ENCODE assay signal across 10 mouse cellular contexts in the genomic region with DNA sequence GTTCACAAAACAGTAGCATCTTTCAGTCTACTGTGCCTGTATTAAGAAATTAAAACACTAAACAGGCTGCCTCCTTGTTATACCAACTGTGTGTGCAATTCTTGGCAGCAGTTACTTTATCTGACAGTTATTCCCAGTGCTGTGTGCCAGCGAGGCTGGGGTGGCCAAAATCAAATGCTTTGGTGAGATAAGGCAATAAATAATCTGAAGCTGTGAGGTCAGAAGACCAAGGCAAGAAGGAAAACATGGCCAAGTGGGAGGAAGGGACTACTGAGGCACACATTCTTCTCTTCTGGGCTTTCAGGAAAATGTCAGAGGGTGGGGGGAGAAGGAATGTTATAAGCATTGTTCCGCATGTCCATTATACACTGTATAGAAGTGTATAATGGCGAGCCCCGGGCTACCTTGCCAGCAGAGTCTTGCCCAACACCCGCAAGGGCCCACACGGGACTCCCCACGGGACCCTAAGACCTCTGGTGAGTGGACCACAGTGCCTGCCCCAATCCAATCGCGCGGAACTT. TPM values are rescaled to one million over a fixed set of nuclear protein-coding genes. Genes with fewer than 3 reads are reported as not detected.
DNase-seq lines count a peak whose midpoint lies in the region; ATAC-seq and TF ChIP-seq lines count a peak whose summit lies in the region.
"Had no signal": no experiment of that assay in that cellular context is flagged by ENCODE, and none has a peak within 500 bp of the region (broad histone marks: within the 10 kb centered on the region; RNA-seq: fewer than 3 reads in every experiment).

No protein-coding gene starts in this region.

- H3K27ac ChIP-seq in layer of hippocampus, adult 2 months: peak overlapping the region; percentile 3; the same call in 1 of the 2 replicates
- H3K27ac ChIP-seq in forebrain, embryonic 16.5 days (ENCODE audit: low read length): peak overlapping the region; percentile 23; the same call in 1 of the 2 replicates

- H3K9ac ChIP-seq in forebrain, embryonic 16.5 days (replicated peaks; ENCODE audit: low read depth, low read length): no peak overlapping the region
- H3K9ac ChIP-seq: liver, postnatal 0 days had no signal

- no peak overlapping the region for H3K4me2 ChIP-seq in forebrain, embryonic 16.5 days (ENCODE audit: low read length)

- DNase-seq in adrenal gland, postnatal 10 days: peak; percentile 58
- DNase-seq in adrenal gland, postnatal 4 days (ENCODE audit: low spot score in 2 of 2): no peak
- no peak for DNase-seq in layer of hippocampus, adult 2 months (ENCODE audit: low spot score in 2 of 2)
- no peak for DNase-seq in layer of hippocampus, adult 18-20 months (ENCODE audit: low spot score in 2 of 2)
- peak; percentile 34 for DNase-seq in kidney, postnatal 14 days
- no peak for DNase-seq in thymus, postnatal 36 days
- no peak for DNase-seq in gastrocnemius, postnatal 25 days
- DNase-seq: liver, postnatal 0 days; thymus, postnatal 14 days had no signal

- 71% methylated on average over 5 of the region's 10 CpGs for WGBS in forebrain, embryonic 16.5 days

- H3K4me3 ChIP-seq in layer of hippocampus, adult 2 months: no peak overlapping the region
- H3K4me3 ChIP-seq in forebrain, embryonic 16.5 days (replicated peaks; ENCODE audit: low read length): no peak overlapping the region

- no peaks in the 10 kb centered on the region for H3K27me3 ChIP-seq in forebrain, embryonic 16.5 days (replicated peaks; ENCODE audit: control insufficient read depth, insufficient read depth, low read length)

- peaks cover 9% of the 10 kb centered on the region for H3K4me1 ChIP-seq in forebrain, embryonic 16.5 days (replicated peaks; ENCODE audit: control insufficient read depth, insufficient read depth, low read length)

- no peaks in the 10 kb centered on the region for H3K9me3 ChIP-seq in forebrain, embryonic 16.5 days (ENCODE audit: control insufficient read depth, low read length)

- TF ChIP-seq CTCF in layer of hippocampus, adult 2 months (conservative IDR thresholded peaks at IDR 0.05): no peak

- no peaks in the 10 kb centered on the region for H3K36me3 ChIP-seq in forebrain, embryonic 16.5 days (ENCODE audit: control insufficient read depth, insufficient read depth)

- peak; percentile 79 for ATAC-seq in forebrain, embryonic 16.5 days
- ATAC-seq: liver, postnatal 0 days had no signal

RNA-seq across cellular contexts. Expression of a gene that starts 57.8 kb away (rescaled TPM):
- 10 to 100 TPM; 24.3 to 25.5 TPM for total RNA-seq in adrenal gland, postnatal 10 days (2021)
- total RNA-seq in adrenal gland, postnatal 4 days (2021): 10 to 100 TPM; 27.7 to 28.8 TPM
- total RNA-seq in layer of hippocampus, adult 2 months (2021): 10 to 100 TPM; 11.1 to 12.7 TPM
- total RNA-seq in layer of hippocampus, adult 18-20 months (2021): 10 to 100 TPM; 13.0 to 13.7 TPM
- polyA plus RNA-seq in forebrain, embryonic 16.5 days (2015; fragmentation: Nextera tagmentation; extraction: Ambion mirVana): 38.6 and 49.2 TPM in 2 replicates
- total RNA-seq in gastrocnemius, postnatal 25 days (2021): 1 to 10 TPM; 9.1 to 9.2 TPM

Comparison
In these comparisons a context has a peak if more than half of its experiments do, and no peak if none do; other contexts are left out.
1. DNase-seq: peak in adrenal gland, postnatal 10 days (single experiment) and kidney, postnatal 14 days (single experiment); none in adrenal gland, postnatal 4 days (0 of 2), layer of hippocampus, adult 2 months (0 of 2), layer of hippocampus, adult 18-20 months (0 of 2), thymus, postnatal 36 days (0 of 2) and gastrocnemius, postnatal 25 days (single experiment).